Mouse (Mus musculus) embryonic stem cell, embryonic (primary cell): ENCODE data around the gene Pramef6.
"Not testable (repeated sequence)": the region's sequence is repeated elsewhere in the genome, so short reads cannot be mapped to it uniquely, and the experiment has no call there.

ENCODE experiments used
- CTCF ChIA-PET, 4 experiments: fragments of 300-600 bp in 2 of 4; fragments of 350-600 bp in 2 of 4; sonication (Branson Sonifier 250); formaldehyde crosslinking; loops; one replicate each; lab custom pipeline; 2022; ENCODE audit warnings: inconsistent platforms in 2 of 4; lab: Charles Lee
- POLR2A ChIA-PET, 4 experiments: fragments of 300-600 bp in 2 of 4; fragments of 350-600 bp in 2 of 4; sonication (Branson Sonifier 250); formaldehyde crosslinking; loops; one replicate each; lab custom pipeline; 2022; ENCODE audit warnings: antibody characterized with exemption in 4 of 4, inconsistent platforms in 1 of 4; lab: Charles Lee

The Pramef6 gene

DNA sequence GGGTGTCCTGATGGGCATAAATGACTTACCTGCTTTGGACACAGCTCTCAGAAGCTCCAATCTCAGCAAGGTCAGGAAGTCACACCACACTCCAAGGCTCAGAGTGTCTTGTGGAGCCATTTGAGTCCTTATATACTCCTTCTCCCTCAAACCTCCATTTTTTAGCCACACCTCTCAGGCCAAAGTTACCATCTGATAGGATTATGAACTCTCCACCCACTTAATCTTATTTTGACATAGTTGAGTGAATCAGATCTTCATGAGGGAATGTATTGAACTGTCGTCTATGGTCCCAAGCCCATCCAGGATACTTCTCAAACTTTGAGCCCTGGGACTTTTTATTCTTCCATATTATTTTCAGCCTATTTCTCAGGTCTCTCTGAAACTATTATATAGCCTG, at the start of gene Pramef6:
Gene Pramef6 (minus strand): TSS at position 101 of the 400 bp plus-strand sequence.
- POLR2A ChIA-PET, CTCF ChIA-PET: not testable (repeated sequence)

DNA sequence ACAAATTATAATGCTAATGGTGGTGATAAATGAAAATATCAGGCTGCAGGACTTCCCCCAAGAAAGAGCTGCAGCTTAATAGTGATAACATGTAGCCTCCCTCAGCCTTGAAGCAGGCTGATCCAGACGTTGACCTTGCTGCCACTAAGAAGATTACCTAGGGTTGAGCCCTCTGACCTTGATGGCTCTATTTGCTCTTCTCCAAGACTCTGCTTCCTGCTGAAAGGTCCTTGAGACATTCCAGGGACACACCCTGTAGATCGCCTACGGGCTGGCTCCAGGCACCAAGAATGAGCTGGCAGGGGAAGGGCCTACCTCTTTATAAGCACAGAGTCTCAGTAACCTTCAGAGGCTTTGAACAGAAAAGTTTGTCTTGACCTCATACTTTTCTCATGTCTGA, 5.8 kb downstream of the Pramef6 start:
- CTCF ChIA-PET, POLR2A ChIA-PET: not testable (repeated sequence)

DNA sequence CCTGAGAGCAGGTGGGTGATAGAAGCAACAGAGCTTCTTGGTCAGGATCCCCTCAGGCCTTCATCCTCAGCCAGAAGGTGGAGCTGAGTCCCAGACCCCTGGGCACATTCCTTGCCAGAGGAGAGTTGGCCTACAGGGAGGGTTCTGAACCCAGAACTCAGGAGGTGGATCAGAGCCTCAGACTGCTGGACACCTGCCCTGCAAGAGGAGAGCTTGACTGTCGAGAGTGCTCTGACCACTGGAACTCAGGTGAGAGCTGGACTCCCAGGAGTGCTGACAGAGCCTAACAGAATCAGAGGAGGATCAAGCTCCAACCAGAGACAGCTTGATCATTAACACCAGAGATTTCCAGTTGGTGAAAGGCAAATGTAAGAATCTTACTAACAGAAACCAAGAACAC, 17.8 kb downstream of the Pramef6 start:
- POLR2A ChIA-PET = interaction anchor here in 1 of 4 experiments (1.0 kb wide), 1 partner anchor 602 kb away, joined by 3 read pairs; no protein-coding TSS in a partner anchor
- CTCF ChIA-PET = not testable (repeated sequence)

DNA sequence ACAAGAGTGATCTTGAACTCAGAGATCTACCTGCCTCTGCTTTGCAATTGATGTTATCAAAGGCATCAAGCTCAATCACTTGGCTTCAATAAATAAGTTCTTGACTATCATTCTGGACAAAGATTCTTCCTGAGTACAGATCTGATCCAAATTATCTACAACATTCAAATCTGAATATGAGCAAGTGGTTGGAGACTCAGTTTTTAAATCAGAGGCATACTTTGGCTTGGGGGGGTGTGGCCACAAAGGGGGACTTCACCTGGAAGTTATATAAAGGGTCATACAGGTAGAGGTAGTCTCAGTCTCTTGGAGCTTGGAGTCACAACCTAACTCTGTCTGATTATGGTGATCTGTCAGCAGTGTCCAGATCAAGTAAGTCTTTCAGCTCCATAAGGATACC, 54.0 kb downstream of the Pramef6 start, which contains the start of gene Gm13103:
Gene Gm13103 (plus strand): TSS at position 301 of the 400 bp plus-strand sequence.
- POLR2A ChIA-PET = not testable (repeated sequence)
- CTCF ChIA-PET = interaction anchor here in 1 of 4 experiments (0.7 kb wide), 1 partner anchor 557 kb away, joined by 5 read pairs; no protein-coding TSS in a partner anchor
